Mouse (Mus musculus) forebrain, embryonic 11.5 days (tissue): ENCODE results near the gene Abl1. TPM values are rescaled to one million over a fixed set of nuclear protein-coding genes. Genes with fewer than 3 reads are reported as not detected.

Experiments
- ATAC-seq: fragments of 200-750 bp; cut with Nextera tagmentation; replicated peaks from 2 replicates; pipeline ENCODE4 v1.8.0; 2017; ENCODE audit warnings: moderate TSS enrichment; ENCODE audit not compliant: low FRiP score
- DNase-seq: peaks from one replicate; pipeline ENCODE4 v3.0.0-alpha.2; 2017; ENCODE audit warnings: low spot score
- H3K27ac ChIP-seq: fragments of 300-500 bp; sonication (generic); 2 replicates; pipeline ENCODE4 v1.5.1; 2014; ENCODE audit warnings: low read depth, low read length
- H3K27me3 ChIP-seq: fragments of 300-500 bp; sonication (generic); 2 replicates; pipeline ENCODE4 v1.6.1; 2014; ENCODE audit warnings: mild to moderate bottlenecking, low read length, mixed read lengths; ENCODE audit not compliant: control insufficient read depth, insufficient read depth
- H3K36me3 ChIP-seq: fragments of 300-500 bp; sonication (generic); 2 replicates; pipeline ENCODE4 v1.6.1; 2014; ENCODE audit warnings: mild to moderate bottlenecking, low read length, moderate library complexity, mixed read lengths; ENCODE audit not compliant: control insufficient read depth, insufficient read depth
- H3K4me1 ChIP-seq: fragments of 300-500 bp; sonication (generic); replicated peaks from 2 replicates; pipeline ENCODE4 v1.6.1; 2014; ENCODE audit warnings: low read length, mixed read lengths; ENCODE audit not compliant: control insufficient read depth, insufficient read depth
- H3K4me2 ChIP-seq: fragments of 300-500 bp; sonication (generic); 2 replicates; pipeline ENCODE4 v1.6.1; 2014; ENCODE audit warnings: low read depth, mild to moderate bottlenecking, low read length, moderate library complexity, mixed read lengths; ENCODE audit not compliant: severe bottlenecking
- H3K4me3 ChIP-seq: fragments of 300-500 bp; sonication (generic); 2 replicates; pipeline ENCODE4 v1.5.1; 2014; ENCODE audit warnings: low read depth, low read length
- H3K9ac ChIP-seq: fragments of 300-500 bp; sonication (generic); 2 replicates; pipeline ENCODE4 v1.6.1; 2014; ENCODE audit warnings: low read length
- H3K9me3 ChIP-seq: fragments of 300-500 bp; sonication (generic); 2 replicates; pipeline ENCODE4 v1.6.1; 2016; ENCODE audit warnings: low read length, mixed read lengths; ENCODE audit not compliant: control insufficient read depth
- WGBS: fragments of 180-500 bp; shearing (Covaris S2); extraction: QIAGEN DNeasy Blood & Tissue Kit; methylation state at CpG from one replicate; pipeline ENCODE4 v1.1.7; 2014; 5-methylcytosine and 5-hydroxymethylcytosine counted together
- polyA plus RNA-seq: library from polyadenylated mRNA; unstranded; fragments of >200 nt; fragmentation: Nextera tagmentation; extraction: Ambion mirVana; gene quantifications from 2 replicates; pipeline ENCODE4 v1.2.1, GENCODE M21; 2014

Abl1 gene
- polyA plus RNA-seq, 1 experiment from 2014 or later: 56.7 TPM

GRCm38 (mm10) chr2:31653971-31654853 is 34.0 kb upstream of the Abl1 start:
- H3K27ac ChIP-seq: no peak overlapping the region
- WGBS: under 1% methylated on average over 99 of the region's 109 CpGs
- no peak for ATAC-seq

GRCm38 (mm10) chr2:31654854-31655559 is 33.2 kb upstream of the Abl1 start:
- H3K4me1 ChIP-seq: peaks cover 10% of the 10 kb centered on the region
- H3K4me2 ChIP-seq: peak overlapping the region; percentile 90
- no peak overlapping the region; the same call in 1 of the 2 replicates for H3K9ac ChIP-seq
- H3K9me3 ChIP-seq: no peaks in the 10 kb centered on the region; the same call in 1 of the 2 replicates
- H3K27ac ChIP-seq: no peak overlapping the region
- WGBS: 5% methylated on average over 22 of the region's 22 CpGs
- ATAC-seq (no peak), DNase-seq (peak; percentile 79)
- H3K4me3 ChIP-seq: peak overlapping the region; percentile 46
- peaks cover 60% of the 10 kb centered on the region for H3K27me3 ChIP-seq
- no peaks in the 10 kb centered on the region for H3K36me3 ChIP-seq

More at GRCm38 (mm10) chr2:31653971-31654853, 34.0 kb upstream of the Abl1 start:
- DNase-seq: peak; percentile 73
- H3K4me3 ChIP-seq: peak overlapping the region; percentile 46
- no peaks in the 10 kb centered on the region for H3K36me3 ChIP-seq
- peaks cover 64% of the 10 kb centered on the region for H3K27me3 ChIP-seq
- peaks cover 10% of the 10 kb centered on the region for H3K4me1 ChIP-seq
- no peaks in the 10 kb centered on the region; the same call in 1 of the 2 replicates for H3K9me3 ChIP-seq
- peak overlapping the region; percentile 39 for H3K9ac ChIP-seq
- H3K4me2 ChIP-seq: peak overlapping the region; percentile 90

GRCm38 (mm10) chr2:31656374-31656773 is 31.8 kb upstream of the Abl1 start:
- H3K4me2 ChIP-seq: no peak overlapping the region
- no peak for ATAC-seq
- H3K36me3 ChIP-seq: no peaks in the 10 kb centered on the region
- 92% methylated on average over 7 of the region's 7 CpGs for WGBS
- peaks cover 49% of the 10 kb centered on the region for H3K27me3 ChIP-seq
- DNase-seq: no peak
- H3K9ac ChIP-seq: no peak overlapping the region
- H3K4me1 ChIP-seq: peaks cover 10% of the 10 kb centered on the region
- no peak overlapping the region for H3K27ac ChIP-seq
- H3K9me3 ChIP-seq: no peaks in the 10 kb centered on the region; the same call in 1 of the 2 replicates
- no peak overlapping the region for H3K4me3 ChIP-seq

GRCm38 (mm10) chr2:31662939-31663803 is 25.0 kb upstream of the Abl1 start:
- no peak overlapping the region for H3K27ac ChIP-seq
- no peak overlapping the region for H3K4me2 ChIP-seq
- H3K4me1 ChIP-seq: no peaks in the 10 kb centered on the region
- DNase-seq (no peak), ATAC-seq (no peak)
- no peak overlapping the region for H3K4me3 ChIP-seq
- no peaks in the 10 kb centered on the region; the same call in 1 of the 2 replicates for H3K9me3 ChIP-seq
- 62% methylated on average over 8 of the region's 8 CpGs for WGBS
- no peaks in the 10 kb centered on the region for H3K36me3 ChIP-seq
- H3K9ac ChIP-seq: no peak overlapping the region
- H3K27me3 ChIP-seq: no peaks in the 10 kb centered on the region

- H3K9me3 ChIP-seq: no peaks in the 10 kb centered on the region; the same call in 1 of the 2 replicates
- no peak overlapping the region for H3K9ac ChIP-seq
- DNase-seq (no peak), ATAC-seq (no peak)
- WGBS: 91% methylated on average over 1 of the region's 1 CpGs
- H3K27ac ChIP-seq: no peak overlapping the region
- H3K27me3 ChIP-seq: no peaks in the 10 kb centered on the region
- no peaks in the 10 kb centered on the region for H3K4me1 ChIP-seq
- H3K4me3 ChIP-seq: no peak overlapping the region
- no peaks in the 10 kb centered on the region for H3K36me3 ChIP-seq
- H3K4me2 ChIP-seq: no peak overlapping the region
Observed at GRCm38 (mm10) chr2:31663804-31664180, 24.4 kb upstream of the Abl1 start.

- no peak overlapping the region for H3K27ac ChIP-seq
- H3K4me2 ChIP-seq: no peak overlapping the region
- no peak overlapping the region for H3K4me3 ChIP-seq
- H3K27me3 ChIP-seq: no peaks in the 10 kb centered on the region
- no peaks in the 10 kb centered on the region for H3K4me1 ChIP-seq
- no peaks in the 10 kb centered on the region for H3K9me3 ChIP-seq
- ATAC-seq (no peak), DNase-seq (peak; percentile 67)
- H3K36me3 ChIP-seq: no peaks in the 10 kb centered on the region
- H3K9ac ChIP-seq: no peak overlapping the region
- 24% methylated on average over 4 of the region's 4 CpGs for WGBS
Observed at GRCm38 (mm10) chr2:31667332-31667731, 20.8 kb upstream of the Abl1 start.

- H3K27ac ChIP-seq: no peak within 1 kb of the TSS
- peak; percentile 92 for DNase-seq
- H3K4me1 ChIP-seq: 0 out of 2 replicates have a peak, but pooled peaks cover 2% of the 10 kb centered on the region
- WGBS: under 1% methylated on average over 27 of the region's 27 CpGs
- H3K27me3 ChIP-seq: no peaks in the 10 kb centered on the region
- peak within 1 kb of the TSS; percentile 49 for H3K4me3 ChIP-seq
- H3K36me3 ChIP-seq: no peaks in the 10 kb centered on the region; the same call in 1 of the 2 replicates
- peak within 1 kb of the TSS; percentile 77 for H3K4me2 ChIP-seq
- H3K9me3 ChIP-seq: no peaks in the 10 kb centered on the region
- peak; percentile 97 for ATAC-seq
- H3K9ac ChIP-seq: peak within 1 kb of the TSS; percentile 74
Observed at GRCm38 (mm10) chr2:31670551-31671035, 17.6 kb upstream of the Abl1 start, which contains the start of gene Exosc2. TSS of gene Exosc2 (plus strand) at chr2:31670715.

- no peak for ATAC-seq
- H3K36me3 ChIP-seq: peaks cover 9% of the 10 kb centered on the region
- WGBS: 95% methylated on average over 6 of the region's 6 CpGs
Observed at GRCm38 (mm10) chr2:31678641-31679040, 9.5 kb upstream of the Abl1 start.

More at GRCm38 (mm10) chr2:31678641-31679040, 9.5 kb upstream of the Abl1 start:
- Histone ChIP-seq H3K4me1 (0 out of 2 replicates have a peak, but pooled peaks cover 2% of the 10 kb centered on the region), H3K27me3 (no peaks in the 10 kb centered on the region), H3K9me3 (no peaks in the 10 kb centered on the region), H3K4me3 (no peak overlapping the region), H3K9ac (no peak overlapping the region), H3K27ac (no peak overlapping the region), H3K4me2 (no peak overlapping the region)
- DNase-seq: no peak
